Mouse (Mus musculus): ENCODE results near the gene Abca4.

GRCm38 (mm10) chr3:122001568-122001967 is 42.7 kb upstream of the Abca4 start:
- TF ChIP-seq POLR2A (IDR thresholded peaks at IDR 0.05; ENCODE audit: low read depth, low read length) (no peak), CTCF (IDR thresholded peaks at IDR 0.05; ENCODE audit: extremely low read depth, insufficient read depth, insufficient read length, insufficient replicate concordance) (no peak)

All from spleen, adult 2 months (tissue).